Mouse (Mus musculus) embryonic fibroblast, embryonic 13.5 days (primary cell): ENCODE measurements around the gene Elavl4. TPM values are rescaled to one million over a fixed set of nuclear protein-coding genes. Genes with fewer than 3 reads are reported as not detected.
A peak's percentile ranks its signal among the peaks of the same experiment; 100 is the strongest.

Experiments used
- H3K27ac ChIP-seq: 2 replicates; pipeline ENCODE4 v1.5.1; 2012; ENCODE audit warnings: low read length, control low read depth, inconsistent platforms; ENCODE audit not compliant: insufficient read depth
- H3K4me1 ChIP-seq: 2 replicates; pipeline ENCODE4 v1.6.1; 2011; ENCODE audit warnings: low read length; ENCODE audit not compliant: control insufficient read depth, insufficient read depth
- H3K4me3 ChIP-seq: 2 replicates; pipeline ENCODE4 v1.5.1; 2011; ENCODE audit warnings: mild to moderate bottlenecking, control low read depth, low read length; ENCODE audit not compliant: insufficient read depth
- CTCF ChIP-seq: IDR thresholded peaks from 2 replicates; pipeline ENCODE4 v1.5.1; 2011; ENCODE audit warnings: mild to moderate bottlenecking, control low read depth, low read length, moderate library complexity, borderline replicate concordance; ENCODE audit not compliant: insufficient read depth
- POLR2A ChIP-seq: IDR thresholded peaks from 2 replicates; pipeline ENCODE4 v1.6.1; 2011; ENCODE audit warnings: low read depth, mild to moderate bottlenecking, control low read depth, low read length, moderate library complexity
- polyA plus RNA-seq: library from polyadenylated mRNA; stranded (reverse); fragments of >200 nt; gene quantifications from 2 replicates; pipeline ENCODE4 v1.2.4, GENCODE M21; 2011; ENCODE audit warnings: low read depth; ENCODE audit not compliant: missing spikeins, insufficient read length

Gene Elavl4
- 0.19 and 0.42 TPM in 2 replicates for polyA plus RNA-seq

DNA sequence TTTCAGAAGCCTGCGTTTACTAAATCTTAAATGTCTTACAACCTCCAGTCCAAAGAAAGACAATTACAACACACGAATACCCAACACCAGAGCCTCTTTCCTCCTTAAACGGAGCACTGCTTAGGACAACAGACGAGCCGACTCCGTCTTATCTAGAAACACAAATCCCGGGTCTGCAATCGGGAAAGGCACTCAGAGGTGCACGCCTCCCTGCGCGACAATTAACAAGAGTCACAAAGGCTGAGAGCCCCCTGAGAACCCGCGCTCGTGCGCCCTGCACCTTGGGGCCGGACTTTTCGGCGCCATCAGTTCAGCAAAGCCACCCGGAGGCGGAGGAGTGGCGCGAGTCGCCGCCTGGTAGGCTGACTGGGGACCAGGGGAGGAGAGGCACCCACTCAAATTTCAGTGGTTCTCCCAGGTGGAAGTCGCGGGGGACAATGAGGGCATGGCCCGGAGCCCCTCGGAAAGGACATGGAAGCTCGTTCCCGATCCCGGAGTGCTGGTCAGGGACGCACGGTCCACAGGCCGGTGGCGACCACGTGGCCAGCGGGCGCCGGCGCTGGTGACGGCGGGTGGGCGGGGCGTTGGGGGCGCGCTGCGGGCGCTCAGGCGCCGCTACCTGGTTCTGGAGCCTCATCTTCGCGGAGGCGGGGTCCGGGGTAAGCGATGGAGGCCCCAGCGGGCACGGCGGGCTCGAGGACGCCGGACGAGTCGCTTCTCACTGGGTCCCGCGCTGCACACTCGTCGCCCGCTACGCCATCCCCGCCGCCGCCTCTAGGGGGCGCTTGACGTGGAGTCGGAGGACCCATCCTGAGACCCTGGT, at the start of gene Elavl4:
Elavl4 (minus strand) TSS at position 732 of the 823 bp plus-strand sequence.
- peak within 1 kb of the TSS; percentile 65 for H3K4me3 ChIP-seq
- H3K27ac ChIP-seq, result no peak within 1 kb of the TSS
- no peaks in the 10 kb centered on the region for H3K4me1 ChIP-seq
- TF ChIP-seq CTCF (peak; percentile 65), POLR2A (peak; percentile 29; the same call in 1 of the 2 replicates)

- Histone ChIP-seq H3K27ac (no peak within 1 kb of the TSS), H3K4me1 (no peaks in the 10 kb centered on the region), H3K4me3 (peak within 1 kb of the TSS; percentile 58)
- no peak for TF ChIP-seq POLR2A
- TF ChIP-seq CTCF, result no peak
These were observed 45.9 kb upstream of the Elavl4 start, which contains the start of gene Agbl4 for GRCm38 (mm10) chr4:110397618-110398045. Agbl4 (plus strand) TSS chr4:110397661.

DNA sequence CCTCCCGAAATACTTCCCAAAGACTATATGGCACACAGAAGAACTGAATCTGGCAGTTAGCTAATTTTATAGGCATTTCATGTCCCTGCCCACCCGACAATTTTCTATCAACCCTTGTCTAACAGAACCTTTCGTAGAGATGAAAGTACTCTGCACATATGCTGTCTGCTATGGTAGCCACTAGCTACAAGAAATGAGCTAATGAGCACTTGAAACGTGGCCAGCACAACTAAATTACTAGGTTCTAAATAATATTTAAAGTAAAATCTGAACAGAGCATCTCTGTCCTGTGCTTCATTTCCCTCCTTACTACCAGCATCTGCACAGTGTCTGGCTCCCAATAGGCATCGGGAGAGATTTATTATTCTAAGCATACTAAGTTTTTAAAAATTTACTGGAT, 44.5 kb upstream of the Elavl4 start:
- TF ChIP-seq CTCF, result no peak
- TF ChIP-seq POLR2A, result no peak
- H3K4me1 ChIP-seq, result no peaks in the 10 kb centered on the region
- H3K27ac ChIP-seq, result no peak overlapping the region
- no peak overlapping the region for H3K4me3 ChIP-seq

GRCm38 (mm10) chr4:110360568-110360967, 8.9 kb upstream of the Elavl4 start:
- TF ChIP-seq POLR2A (no peak), CTCF (no peak)
- Histone ChIP-seq H3K4me1 (no peaks in the 10 kb centered on the region), H3K4me3 (no peak overlapping the region), H3K27ac (no peak overlapping the region)

- Histone ChIP-seq H3K4me3 (peak overlapping the region; percentile 65), H3K4me1 (no peaks in the 10 kb centered on the region), H3K27ac (no peak overlapping the region)
- no peak for TF ChIP-seq POLR2A
These were observed 276 bp upstream of the Elavl4 start for GRCm38 (mm10) chr4:110352001-110352369.

DNA sequence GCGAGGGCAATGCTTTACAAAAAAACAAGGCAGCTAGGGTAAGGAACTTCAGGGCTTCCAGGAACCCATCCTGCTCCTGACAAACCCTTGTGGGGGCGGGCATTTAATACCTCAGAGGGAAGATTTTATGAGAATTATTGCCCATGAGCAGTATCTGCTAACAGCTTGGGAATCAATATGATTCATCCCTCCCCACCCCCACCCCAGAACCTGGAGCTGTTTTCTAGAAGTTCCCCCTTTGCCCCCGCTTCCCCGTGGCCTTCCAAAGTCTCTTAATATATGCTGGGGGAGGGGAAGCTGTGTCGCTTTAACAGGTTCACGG, 892 bp downstream of the Elavl4 start:
- no peak overlapping the region for H3K27ac ChIP-seq
- no peaks in the 10 kb centered on the region for H3K4me1 ChIP-seq
- no peak for TF ChIP-seq CTCF
- TF ChIP-seq POLR2A, result no peak
- peak overlapping the region; percentile 65 for H3K4me3 ChIP-seq

GRCm38 (mm10) chr4:110323912-110324311, 27.8 kb downstream of the Elavl4 start:
- TF ChIP-seq POLR2A (no peak), CTCF (no peak)
- Histone ChIP-seq H3K27ac (no peak overlapping the region), H3K4me3 (no peak overlapping the region), H3K4me1 (no peaks in the 10 kb centered on the region)

GRCm38 (mm10) chr4:110312126-110312525, 39.6 kb downstream of the Elavl4 start:
- no peak for TF ChIP-seq CTCF
- TF ChIP-seq POLR2A, result no peak
- Histone ChIP-seq H3K4me1 (peaks cover 3% of the 10 kb centered on the region; the same call in 1 of the 2 replicates), H3K4me3 (no peak overlapping the region), H3K27ac (no peak overlapping the region)

DNA sequence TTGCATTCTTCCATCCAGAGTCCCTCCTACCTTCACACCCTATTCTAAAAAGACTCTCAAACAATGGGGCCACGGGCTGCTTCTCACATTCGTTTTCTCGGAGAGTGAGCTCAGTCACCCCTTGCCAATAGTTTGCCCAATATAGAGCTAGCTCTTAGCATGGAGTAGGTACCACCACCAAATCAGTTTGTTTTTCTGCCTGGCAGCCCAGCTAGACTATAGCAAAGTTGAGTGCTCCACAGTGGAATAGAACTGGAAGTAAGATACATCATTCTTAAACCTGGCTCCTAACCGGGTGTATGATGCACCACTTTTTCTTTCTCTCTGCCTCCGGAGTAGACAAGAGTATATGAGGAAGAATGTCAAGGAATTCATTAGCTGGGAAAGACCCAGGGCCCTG, 44.7 kb downstream of the Elavl4 start:
- TF ChIP-seq CTCF (no peak), POLR2A (no peak)
- Histone ChIP-seq H3K27ac (no peak overlapping the region), H3K4me1 (peaks cover 3% of the 10 kb centered on the region; the same call in 1 of the 2 replicates), H3K4me3 (no peak overlapping the region)

DNA sequence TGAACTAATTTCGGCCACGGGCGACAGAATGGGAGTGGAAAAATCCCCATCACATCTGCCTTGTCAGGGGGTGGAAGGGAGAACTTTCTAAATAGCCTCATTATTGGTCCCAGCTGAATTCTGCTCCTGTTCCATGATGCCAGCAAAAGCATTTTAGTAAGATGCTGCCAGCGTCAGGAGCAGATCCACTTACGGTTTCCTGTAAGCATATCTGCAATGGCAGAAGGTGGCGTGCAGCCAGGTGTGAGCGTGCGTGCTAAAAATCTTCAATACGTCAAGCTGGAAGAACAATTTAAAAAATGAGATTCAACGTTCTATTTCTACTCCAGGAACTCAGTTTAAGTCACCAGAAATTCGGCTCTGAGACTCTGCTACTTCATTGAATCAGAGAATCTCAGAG, 45.1 kb downstream of the Elavl4 start:
- peaks cover 3% of the 10 kb centered on the region; the same call in 1 of the 2 replicates for H3K4me1 ChIP-seq
- H3K27ac ChIP-seq, result no peak overlapping the region
- no peak overlapping the region for H3K4me3 ChIP-seq
- TF ChIP-seq POLR2A (no peak), CTCF (no peak)
